Mouse (Mus musculus): ENCODE measurements around the gene Camkmt. TPM values are rescaled to one million over a fixed set of nuclear protein-coding genes. Genes with fewer than 3 reads are reported as not detected.
A peak's percentile ranks its signal among the peaks of the same experiment; 100 is the strongest.

Gene Camkmt
- polyA plus RNA-seq, 1 experiment from 2014 or later: 6.9 TPM

DNA sequence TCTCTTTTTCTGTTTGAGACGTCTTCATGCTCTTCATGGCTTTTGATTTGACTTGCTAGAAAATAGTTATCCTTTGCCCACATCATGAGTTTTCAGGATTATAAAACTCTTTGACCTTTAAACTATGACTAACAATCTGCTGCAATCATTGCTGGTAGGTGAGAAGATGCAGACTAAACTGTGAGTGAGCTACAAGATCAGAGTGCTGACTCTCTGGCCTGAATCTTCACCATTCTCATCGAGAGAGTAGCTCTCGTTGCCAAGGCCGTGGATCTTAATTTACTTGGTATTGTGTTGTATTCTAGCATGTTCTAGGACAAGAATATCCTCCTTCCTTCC is 72.9 kb downstream of the Camkmt start:
- ATAC-seq (no peak), DNase-seq (ENCODE audit: low read depth, low spot score) (no peak)
- POLR2A ChIA-PET: interaction anchor here (0.6 kb wide), 2 partner anchors 43 to 187 kb away, joined by 3 to 6 read pairs; no protein-coding TSS in a partner anchor
- in situ Hi-C loops (cut with MboI; ENCODE audit: low pct_unique_long_range_greater_than_20kb): no loop called here
- CTCF ChIA-PET: no interaction called here
- no peak for TF ChIP-seq CTCF (IDR thresholded peaks at IDR 0.05)
- no peaks in the 10 kb centered on the region for H3K27me3 ChIP-seq

DNA sequence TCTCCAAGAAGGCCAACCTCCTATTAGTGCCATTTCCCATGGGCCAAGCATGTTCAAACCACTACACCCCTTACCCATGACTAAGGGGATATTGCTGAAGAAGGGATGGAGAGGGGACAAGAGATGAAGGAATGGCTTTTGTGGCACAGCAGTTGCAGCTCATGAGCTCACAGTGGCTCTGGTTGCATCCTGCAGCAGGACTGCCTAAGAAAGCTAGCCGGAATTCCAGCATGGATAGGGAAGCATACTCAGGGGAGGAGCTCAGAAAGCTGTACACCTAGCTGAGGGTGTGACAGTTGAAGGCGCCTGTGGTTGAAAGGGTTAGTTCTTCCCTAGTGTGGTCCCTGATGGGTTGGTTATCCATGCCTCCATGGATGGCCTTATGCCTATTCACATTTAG is 78.4 kb downstream of the Camkmt start:
- H3K27me3 ChIP-seq: no peaks in the 10 kb centered on the region
- DNase-seq (ENCODE audit: low read depth, low spot score): no peak
- TF ChIP-seq CTCF (IDR thresholded peaks at IDR 0.05): no peak
- in situ Hi-C loops (cut with MboI; ENCODE audit: low pct_unique_long_range_greater_than_20kb): no loop called here
- no peak for ATAC-seq
- CTCF ChIA-PET: interaction anchor here (0.7 to 1.6 kb wide), 3 partner anchors 9 to 21 kb away, joined by 3 read pairs; no protein-coding TSS in a partner anchor
- POLR2A ChIA-PET: no interaction called here

DNA sequence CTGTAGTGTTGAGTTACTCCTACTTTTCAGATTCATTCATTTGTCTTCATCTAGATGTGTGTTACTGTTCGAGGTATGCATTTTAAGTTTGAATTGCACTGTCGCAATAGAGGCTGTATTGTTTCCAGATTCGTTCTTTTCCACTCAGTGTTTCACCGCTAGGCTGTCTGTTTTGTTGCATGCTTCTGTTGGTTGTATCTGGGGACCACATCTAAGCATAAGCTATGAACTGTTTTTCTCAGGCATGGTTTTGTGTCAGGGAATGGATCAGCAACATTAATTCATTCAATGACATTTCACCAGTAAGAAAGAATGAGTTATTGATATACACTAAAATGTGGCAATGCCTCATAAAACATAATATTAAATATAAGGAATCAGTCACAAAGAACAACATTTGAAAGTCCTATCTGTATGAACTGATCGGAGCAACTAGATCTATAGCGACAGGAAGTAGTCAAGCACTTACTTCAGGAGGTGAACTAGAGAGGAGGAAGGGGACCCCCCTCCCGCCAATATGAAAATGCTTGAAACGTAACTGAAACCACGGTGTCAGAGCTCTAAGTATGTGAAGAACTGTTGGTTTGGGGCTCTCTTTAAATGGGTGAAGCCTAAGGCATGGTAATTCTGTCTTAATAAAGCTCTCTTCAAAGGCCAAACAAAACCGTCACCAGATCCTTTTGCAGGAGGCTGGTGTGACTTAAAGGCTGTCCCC is 80.3 kb downstream of the Camkmt start:
- no peaks in the 10 kb centered on the region for H3K27me3 ChIP-seq
- in situ Hi-C loops (cut with MboI; ENCODE audit: low pct_unique_long_range_greater_than_20kb): no loop called here
- ChIA-PET CTCF (no interaction called here), POLR2A (no interaction called here)
- DNase-seq (ENCODE audit: low read depth, low spot score) (no peak), ATAC-seq (no peak)
- no peak for TF ChIP-seq CTCF (IDR thresholded peaks at IDR 0.05)

DNA sequence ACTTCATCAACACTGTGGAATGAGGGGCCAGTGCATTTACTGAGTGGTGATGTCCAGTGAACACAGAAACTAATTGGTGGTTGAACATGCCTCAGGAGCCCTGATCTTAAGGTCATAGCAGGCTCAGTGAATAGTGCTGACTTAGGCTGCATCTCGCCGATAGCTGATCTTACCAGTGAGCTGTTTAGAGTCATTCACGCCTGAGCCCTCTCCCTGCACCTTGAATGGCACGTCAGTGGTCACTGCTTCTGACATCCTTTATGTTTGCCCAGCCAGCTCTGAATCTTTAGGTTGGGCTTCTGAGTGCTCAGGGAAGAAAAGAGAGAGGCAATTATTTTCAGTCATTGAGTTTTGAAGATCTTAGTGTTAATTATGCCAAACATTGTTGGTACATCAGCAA is 81.6 kb downstream of the Camkmt start:
- ATAC-seq: no peak
- no peak for TF ChIP-seq CTCF (IDR thresholded peaks at IDR 0.05)
- ChIA-PET POLR2A (interaction anchor here (0.5 kb wide), 1 partner anchor 33 kb away, joined by 4 read pairs; no protein-coding TSS in a partner anchor), CTCF (interaction anchor here (0.9 to 1.2 kb wide), 3 partner anchors 15 to 52 kb away, joined by 3 to 4 read pairs (median 4); no protein-coding TSS in a partner anchor)
- DNase-seq (ENCODE audit: low read depth, low spot score): no peak
- H3K27me3 ChIP-seq: no peaks in the 10 kb centered on the region
- in situ Hi-C loops (cut with MboI; ENCODE audit: low pct_unique_long_range_greater_than_20kb): no loop called here

DNA sequence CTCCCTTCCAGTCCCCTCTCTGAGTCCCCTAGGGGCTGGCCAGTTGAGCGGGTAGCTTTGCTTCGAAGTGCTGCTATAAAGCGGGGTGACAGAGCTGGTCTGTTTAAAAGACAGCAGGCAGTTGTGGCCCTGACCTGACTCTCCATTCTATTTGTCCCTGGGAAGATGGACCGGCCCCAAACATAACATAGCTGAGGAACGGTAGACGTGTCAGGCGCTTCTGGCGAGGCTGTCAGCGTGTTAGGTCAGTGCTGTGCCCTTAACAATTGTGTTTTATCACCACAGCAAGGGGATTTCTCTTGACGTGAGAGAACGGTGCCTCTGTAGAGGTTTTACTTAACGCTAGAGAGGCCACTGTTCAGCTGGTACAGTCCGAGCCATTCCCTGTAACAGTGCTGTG is 86.9 kb downstream of the Camkmt start:
- no peak for DNase-seq (ENCODE audit: low read depth, low spot score)
- TF ChIP-seq CTCF (IDR thresholded peaks at IDR 0.05): no peak

DNA sequence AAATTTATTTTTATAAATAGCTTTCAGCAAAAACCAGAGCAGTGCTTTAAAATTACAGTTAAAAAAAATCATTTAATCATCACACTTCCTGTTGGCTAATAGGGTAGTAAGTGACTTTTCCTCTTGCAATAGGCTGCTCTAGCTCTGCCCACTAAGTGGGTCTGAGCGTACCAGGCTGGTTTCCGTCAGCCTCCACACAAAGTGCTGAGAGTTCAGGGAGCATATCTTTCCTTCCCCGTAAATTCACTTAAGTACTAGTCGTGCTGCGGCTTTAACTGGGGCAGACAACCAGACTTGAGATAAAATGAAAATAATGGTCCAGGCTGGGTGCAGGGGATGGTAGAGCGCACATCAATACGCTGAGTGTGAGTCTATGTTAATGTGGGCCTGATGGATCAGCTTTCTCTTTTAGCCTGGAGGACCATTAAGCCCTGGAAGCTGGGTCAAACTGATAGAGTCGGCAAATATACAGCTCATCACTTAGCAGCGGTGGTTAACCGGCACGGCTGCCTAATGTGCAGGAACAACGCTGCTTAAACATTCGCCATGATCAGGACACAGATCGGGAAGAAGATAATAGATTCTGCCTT is 90.2 kb downstream of the Camkmt start:
- DNase-seq (ENCODE audit: low read depth, low spot score): no peak
- in situ Hi-C loops (cut with MboI; ENCODE audit: low pct_unique_long_range_greater_than_20kb): loop anchor here (10.0 kb wide), 1 partner anchor 306 kb away; no protein-coding TSS in a partner anchor
- POLR2A ChIA-PET: no interaction called here

More for the DNA sequence above, 86.9 kb downstream of the Camkmt start:
- ChIA-PET POLR2A (no interaction called here), CTCF (interaction anchor here (1.1 to 1.4 kb wide), 2 partner anchors 8 to 61 kb away, joined by 3 to 5 read pairs; no protein-coding TSS in a partner anchor)
- in situ Hi-C loops (cut with MboI; ENCODE audit: low pct_unique_long_range_greater_than_20kb): no loop called here
- H3K27me3 ChIP-seq: no peaks in the 10 kb centered on the region
- ATAC-seq: no peak

DNA sequence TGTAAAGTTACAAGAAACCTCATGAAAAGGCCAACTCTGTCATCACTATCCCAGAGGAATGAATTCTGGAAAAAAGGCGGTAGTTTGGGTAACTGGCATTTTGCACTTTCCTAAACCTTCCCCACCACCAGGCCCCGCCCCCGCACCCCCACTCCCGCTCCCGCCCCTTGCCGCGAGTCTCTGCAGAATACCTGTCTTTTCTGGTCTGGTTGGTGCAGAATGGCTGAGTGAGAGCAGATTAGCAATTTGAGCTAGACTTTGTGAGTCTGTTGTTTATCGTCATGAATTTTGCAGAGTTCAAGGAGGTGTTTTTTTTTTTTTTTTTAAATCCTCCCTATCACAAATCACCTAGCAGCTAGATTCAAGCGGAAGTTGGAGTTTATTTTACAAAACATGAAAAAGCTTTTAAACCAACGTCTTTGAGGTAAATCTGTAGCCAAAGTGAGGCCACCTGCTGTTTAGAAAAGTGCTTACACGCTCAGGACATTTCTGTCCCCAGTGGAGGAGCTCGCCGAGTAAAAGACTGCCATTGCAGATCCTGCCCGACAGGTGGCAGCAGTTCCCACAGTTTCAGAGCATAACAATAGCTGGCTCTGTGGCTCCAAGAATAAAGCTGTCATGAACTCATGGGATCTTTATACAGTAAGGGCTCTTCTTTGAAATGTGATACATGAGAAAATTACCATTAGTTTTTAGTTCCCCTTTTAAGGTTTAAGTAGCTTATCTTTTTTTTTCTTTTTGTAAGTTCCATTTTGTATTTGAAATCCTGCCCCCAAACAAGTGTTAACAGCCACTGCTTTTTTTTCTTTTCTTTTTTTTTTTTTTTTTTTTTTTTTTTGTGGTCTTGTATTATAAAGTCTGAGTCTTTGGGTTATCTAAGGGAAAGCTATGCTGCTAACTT is 99.1 kb downstream of the Camkmt start:
- ATAC-seq (peak; percentile 99), DNase-seq (ENCODE audit: low read depth, low spot score) (peak; percentile 68)
- peak; percentile 99 for TF ChIP-seq CTCF (IDR thresholded peaks at IDR 0.05)
- CTCF ChIA-PET: interaction anchor here (0.7 to 2.9 kb wide), 35 partner anchors 10 to 900 kb away, joined by 3 to 28 read pairs (median 4); no protein-coding TSS in a partner anchor
- in situ Hi-C loops (cut with MboI; ENCODE audit: low pct_unique_long_range_greater_than_20kb): loop anchor here (5.0 to 10.0 kb wide), 3 partner anchors 72 to 352 kb away; no protein-coding TSS in a partner anchor
- H3K27me3 ChIP-seq: no peaks in the 10 kb centered on the region
- POLR2A ChIA-PET: interaction anchor here (0.6 kb wide), 2 partner anchors 37 to 317 kb away, joined by 4 to 5 read pairs; no protein-coding TSS in a partner anchor

More for the DNA sequence above, 90.2 kb downstream of the Camkmt start:
- ATAC-seq: no peak
- CTCF ChIA-PET: interaction anchor here (1.3 to 2.3 kb wide), 3 partner anchors 9 to 453 kb away, joined by 3 to 12 read pairs (median 4); no protein-coding TSS in a partner anchor
- no peaks in the 10 kb centered on the region for H3K27me3 ChIP-seq
- TF ChIP-seq CTCF (IDR thresholded peaks at IDR 0.05): no peak

DNA sequence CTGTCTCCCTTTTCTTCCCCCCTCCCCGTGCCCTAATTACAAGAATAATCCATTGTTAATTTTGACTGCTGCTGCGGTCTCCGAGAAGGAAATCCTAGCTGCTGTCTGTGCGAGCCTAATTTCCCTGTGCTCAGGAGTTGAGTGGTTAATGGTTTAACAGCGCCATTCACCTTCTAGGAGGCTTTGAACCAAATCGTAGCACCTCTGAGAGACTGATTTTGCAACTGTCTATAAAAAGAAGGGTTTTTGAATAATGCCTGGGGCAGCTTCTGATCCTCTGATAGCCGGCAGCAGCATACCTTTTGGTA is 99.7 kb downstream of the Camkmt start:
- POLR2A ChIA-PET: interaction anchor here (0.6 kb wide), 1 partner anchor 37 kb away, joined by 4 read pairs; no protein-coding TSS in a partner anchor
- ATAC-seq (no peak), DNase-seq (ENCODE audit: low read depth, low spot score) (no peak)
- no peaks in the 10 kb centered on the region for H3K27me3 ChIP-seq
- in situ Hi-C loops (cut with MboI; ENCODE audit: low pct_unique_long_range_greater_than_20kb): no loop called here
- TF ChIP-seq CTCF (IDR thresholded peaks at IDR 0.05): no peak
- CTCF ChIA-PET: interaction anchor here (0.7 to 2.9 kb wide), 30 partner anchors 9 to 900 kb away, joined by 3 to 28 read pairs (median 4); no protein-coding TSS in a partner anchor

DNA sequence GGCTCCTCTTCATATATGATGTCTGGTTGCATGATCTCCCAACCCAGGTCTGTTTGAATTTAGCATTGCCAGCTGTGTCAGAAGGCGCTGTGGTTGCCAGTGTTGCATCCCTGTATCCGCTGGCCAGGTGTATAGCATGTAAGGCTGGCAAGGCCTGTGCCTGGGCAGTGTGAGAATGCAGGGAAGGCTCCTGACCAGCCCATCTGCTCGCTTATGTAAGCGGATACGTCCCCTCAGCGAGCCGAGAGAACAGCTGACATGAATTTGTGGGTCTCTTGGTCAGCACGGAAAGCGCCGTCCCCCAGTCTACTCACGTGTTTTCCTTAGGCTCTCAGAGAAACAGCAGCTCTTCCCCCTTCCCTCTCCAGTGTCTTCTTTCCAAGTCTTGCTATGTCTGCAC is 102.9 kb downstream of the Camkmt start:
- H3K27me3 ChIP-seq: no peaks in the 10 kb centered on the region
- no peak for ATAC-seq
- in situ Hi-C loops (cut with MboI; ENCODE audit: low pct_unique_long_range_greater_than_20kb): no loop called here
- no peak for DNase-seq (ENCODE audit: low read depth, low spot score)
- ChIA-PET POLR2A (no interaction called here), CTCF (interaction anchor here (0.6 kb wide), 1 partner anchor 75 kb away, joined by 3 read pairs; no protein-coding TSS in a partner anchor)
- TF ChIP-seq CTCF (IDR thresholded peaks at IDR 0.05): no peak

DNA sequence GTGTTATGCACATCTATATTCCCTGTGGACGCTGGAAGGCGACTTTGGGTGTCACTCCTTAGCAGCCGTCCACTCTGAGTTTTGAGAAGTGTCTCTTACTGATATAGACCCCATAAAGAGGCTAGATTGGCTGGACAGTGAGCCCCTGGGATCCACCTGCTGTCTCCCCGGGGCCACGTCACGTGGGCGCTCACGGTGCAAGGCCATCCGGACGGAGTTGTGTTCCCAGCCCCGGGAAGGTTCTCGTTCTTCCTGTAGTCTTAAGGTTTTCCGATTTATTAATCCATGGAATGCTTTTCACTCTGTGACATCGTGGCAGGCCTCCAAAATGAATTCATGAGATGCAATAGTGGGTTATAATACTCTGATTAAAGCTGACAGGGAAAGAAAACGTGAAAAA is 108.4 kb downstream of the Camkmt start:
- no peak for TF ChIP-seq CTCF (IDR thresholded peaks at IDR 0.05)
- ChIA-PET POLR2A (no interaction called here), CTCF (interaction anchor here (2.9 kb wide), 1 partner anchor 9 kb away, joined by 14 read pairs; no protein-coding TSS in a partner anchor)
- in situ Hi-C loops (cut with MboI; ENCODE audit: low pct_unique_long_range_greater_than_20kb): loop anchor here (5.0 kb wide), 1 partner anchor 434 kb away; no protein-coding TSS in a partner anchor
- DNase-seq (ENCODE audit: low read depth, low spot score) (no peak), ATAC-seq (no peak)
- H3K27me3 ChIP-seq: no peaks in the 10 kb centered on the region

Measured in Patski (cell line).